Mouse (Mus musculus) liver, embryonic 14.5 days (tissue): ENCODE measurements around the gene Rbfox1.

Experiments
- CTCF ChIP-seq: IDR thresholded peaks from 2 replicates; pipeline ENCODE4 v1.5.1; 2016; ENCODE audit warnings: antibody characterized with exemption, low read depth, control low read depth
- EP300 ChIP-seq: IDR thresholded peaks from 2 replicates; pipeline ENCODE4 v1.6.1; 2016; ENCODE audit warnings: antibody characterized with exemption, low read depth

DNA sequence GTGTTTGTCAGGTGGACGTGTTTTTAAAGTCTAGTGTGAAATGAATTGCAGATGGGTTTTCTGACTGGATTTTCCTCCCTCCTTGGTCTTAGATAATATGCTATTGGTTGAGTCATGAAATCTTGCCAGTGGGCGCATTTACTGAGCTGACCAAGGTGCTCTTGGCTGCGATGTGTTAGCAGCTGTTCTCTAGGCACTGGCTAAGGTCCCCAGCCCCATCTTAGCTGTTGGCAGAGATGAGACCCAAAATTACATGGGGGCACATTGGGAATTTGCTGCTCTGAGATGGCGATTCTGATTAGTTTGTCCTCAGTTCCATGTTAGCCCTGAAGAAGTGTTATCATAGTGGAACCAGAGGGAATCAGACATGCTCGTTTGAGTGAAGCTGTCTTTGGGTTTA is 1218.1 kb downstream of the Rbfox1 start:
- TF ChIP-seq CTCF (no peak), EP300 (no peak)
